Mouse (Mus musculus) cortical plate, adult 2 months (tissue): Measurements from ENCODE around the gene Hjurp. TPM values are rescaled to one million over a fixed set of nuclear protein-coding genes. Genes with fewer than 3 reads are reported as not detected.

Experiments used
- H3K27ac ChIP-seq: fragments of 200-500 bp; 2 replicates; pipeline ENCODE4 v1.5.1; 2012; ENCODE audit warnings: low read length, control low read depth, inconsistent platforms; ENCODE audit not compliant: insufficient read depth
- H3K4me1 ChIP-seq: fragments of 200-500 bp; 2 replicates; pipeline ENCODE4 v1.6.1; 2011; ENCODE audit warnings: low read length; ENCODE audit not compliant: control insufficient read depth, insufficient read depth
- H3K4me3 ChIP-seq: fragments of 200-500 bp; 2 replicates; pipeline ENCODE4 v1.5.1; 2011; ENCODE audit warnings: mild to moderate bottlenecking, low read length, control low read depth; ENCODE audit not compliant: insufficient read depth
- CTCF ChIP-seq: fragments of 200-500 bp; IDR thresholded peaks from 2 replicates; pipeline ENCODE4 v1.5.1; 2011; ENCODE audit warnings: mild to moderate bottlenecking, control low read depth, low read length; ENCODE audit not compliant: insufficient read depth; ENCODE audit errors: extremely low read depth
- POLR2A ChIP-seq: fragments of 200-500 bp; IDR thresholded peaks from 2 replicates; pipeline ENCODE4 v1.6.1; 2011; ENCODE audit warnings: mild to moderate bottlenecking, low read length, control low read depth; ENCODE audit not compliant: insufficient read depth; ENCODE audit errors: extremely low read depth
- polyA plus RNA-seq: library from polyadenylated mRNA; depleted of rRNA; stranded (reverse); fragments of >200 nt; gene quantifications from 2 replicates; pipeline ENCODE4 v1.2.3, GENCODE M21; 2012

Hjurp gene
- polyA plus RNA-seq, 1 experiment: 60.9 TPM

- H3K4me1 ChIP-seq: no peaks in the 10 kb centered on the region
- no peak overlapping the region for H3K4me3 ChIP-seq
- TF ChIP-seq POLR2A (no peak), CTCF (no peak)
- no peak overlapping the region for H3K27ac ChIP-seq
Measured at GRCm38 (mm10) chr1:88288789-88289127, 11.3 kb upstream of the Hjurp start.

GRCm38 (mm10) chr1:88288056-88288788 lies 10.8 kb upstream of the Hjurp start:
- Histone ChIP-seq H3K4me1 (no peaks in the 10 kb centered on the region), H3K4me3 (no peak overlapping the region), H3K27ac (no peak overlapping the region)
- no peak for TF ChIP-seq POLR2A
- TF ChIP-seq CTCF: no peak

DNA sequence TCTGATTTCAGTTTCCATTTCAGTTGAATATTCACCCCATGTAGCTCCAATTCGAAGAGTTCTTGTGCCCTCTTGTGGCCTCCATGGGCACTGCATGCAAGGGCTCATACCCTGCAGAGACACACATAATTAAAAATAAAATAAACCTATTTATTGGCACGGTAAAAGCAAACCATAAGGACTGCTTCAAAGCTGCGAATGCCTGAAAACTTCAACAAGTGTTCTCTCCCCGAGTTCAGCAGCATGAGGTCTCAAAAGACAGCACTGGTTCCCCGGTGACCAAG lies 10.2 kb upstream of the Hjurp start:
- H3K27ac ChIP-seq: no peak overlapping the region
- no peak for TF ChIP-seq POLR2A
- TF ChIP-seq CTCF: peak; percentile 72
- H3K4me3 ChIP-seq: no peak overlapping the region
- no peaks in the 10 kb centered on the region for H3K4me1 ChIP-seq

DNA sequence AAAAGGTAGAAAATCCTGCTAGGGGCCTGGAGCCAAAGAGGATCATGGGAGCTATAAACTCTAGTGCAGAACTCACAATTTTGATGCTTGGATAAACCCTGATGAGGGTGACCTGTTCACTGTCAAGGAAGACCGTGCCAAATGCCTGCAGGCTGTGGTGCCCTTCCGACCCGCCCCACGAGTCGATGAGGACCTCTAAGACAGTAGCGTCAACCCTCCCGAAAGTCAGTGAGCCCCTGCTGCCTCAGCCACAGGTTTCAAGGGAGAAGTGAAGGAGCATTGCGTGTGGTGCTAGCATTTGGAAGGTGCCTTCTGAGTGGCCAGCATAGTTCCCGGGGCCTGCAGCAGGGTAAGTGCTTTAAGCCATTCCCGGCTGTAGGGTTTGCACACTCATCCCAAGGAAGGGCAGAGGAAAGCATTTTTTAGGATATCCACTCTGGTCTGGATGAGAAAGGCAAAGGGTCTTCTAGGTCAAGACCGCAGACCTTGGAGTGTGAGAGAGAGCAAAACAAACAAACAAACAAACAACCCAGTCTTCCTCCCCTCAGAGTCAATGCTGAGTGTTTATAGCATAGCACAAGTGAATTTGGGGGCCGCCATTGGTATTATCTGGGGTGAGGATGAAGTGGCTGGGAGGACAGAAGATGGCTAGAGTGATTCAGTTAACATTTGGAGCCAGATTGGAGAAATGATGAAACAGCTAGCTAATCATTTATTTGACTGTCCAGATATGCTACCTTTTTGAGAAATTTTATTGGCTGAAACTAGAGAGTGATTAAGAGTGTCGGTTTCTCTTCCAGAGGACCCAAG lies 9.7 kb upstream of the Hjurp start:
- Histone ChIP-seq H3K4me3 (no peak overlapping the region), H3K27ac (no peak overlapping the region), H3K4me1 (no peaks in the 10 kb centered on the region)
- TF ChIP-seq CTCF (no peak), POLR2A (no peak)

DNA sequence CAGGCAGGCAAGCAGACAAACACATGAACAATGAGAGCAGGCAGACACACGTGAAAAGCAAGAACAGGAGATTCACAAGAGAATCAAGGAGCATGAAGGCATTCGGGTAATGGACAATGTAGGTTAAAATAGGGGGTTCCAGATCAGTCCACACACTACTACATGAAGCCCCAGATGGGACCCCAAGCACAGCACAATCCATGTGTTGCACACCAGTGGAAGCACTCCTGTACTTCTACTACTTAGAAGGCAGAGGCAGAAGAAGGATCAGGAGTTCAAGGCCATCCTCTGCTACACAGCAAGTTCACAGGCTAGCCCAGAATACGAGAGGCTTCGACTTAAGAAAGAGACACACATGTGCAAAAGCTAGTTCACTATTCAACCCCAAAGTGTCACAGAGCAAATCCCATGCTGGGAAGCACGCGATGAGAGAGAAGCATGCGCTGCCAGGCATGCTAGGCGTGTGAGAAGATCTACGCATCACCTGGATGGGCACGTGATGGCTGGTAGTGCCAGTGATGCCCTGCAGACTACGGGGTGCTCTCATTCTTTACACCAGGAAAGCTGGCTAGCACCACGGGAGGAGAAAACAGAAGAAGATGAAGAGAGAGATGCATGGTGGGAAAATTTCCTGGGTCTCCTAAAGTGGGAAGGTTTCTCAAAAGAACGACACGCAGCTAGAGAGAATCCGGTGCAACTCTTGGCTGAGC lies 8.9 kb upstream of the Hjurp start:
- TF ChIP-seq CTCF (no peak), POLR2A (no peak)
- H3K27ac ChIP-seq: no peak overlapping the region
- H3K4me3 ChIP-seq: no peak overlapping the region
- H3K4me1 ChIP-seq: no peaks in the 10 kb centered on the region

DNA sequence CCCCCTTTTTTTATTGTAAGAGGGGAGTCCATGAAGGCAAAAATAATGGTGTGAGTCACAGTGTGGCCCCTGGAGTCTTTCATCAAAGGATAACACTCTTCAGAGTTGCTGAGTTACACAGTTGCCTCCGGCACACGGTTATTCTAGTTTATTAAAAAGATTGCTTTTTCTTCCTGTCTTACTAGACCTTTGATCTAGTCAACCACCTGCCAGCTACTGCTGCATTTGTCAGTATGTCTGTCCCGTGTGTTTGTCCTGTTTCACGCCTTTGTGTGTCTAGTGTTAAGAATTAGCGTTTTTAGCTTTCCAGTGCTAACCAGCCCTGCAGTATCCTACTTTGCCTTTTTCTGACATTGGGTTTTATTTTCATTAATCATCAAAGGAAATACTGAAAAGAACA lies 8.2 kb upstream of the Hjurp start:
- Histone ChIP-seq H3K27ac (no peak overlapping the region), H3K4me1 (no peaks in the 10 kb centered on the region), H3K4me3 (no peak overlapping the region)
- TF ChIP-seq POLR2A: no peak
- no peak for TF ChIP-seq CTCF

DNA sequence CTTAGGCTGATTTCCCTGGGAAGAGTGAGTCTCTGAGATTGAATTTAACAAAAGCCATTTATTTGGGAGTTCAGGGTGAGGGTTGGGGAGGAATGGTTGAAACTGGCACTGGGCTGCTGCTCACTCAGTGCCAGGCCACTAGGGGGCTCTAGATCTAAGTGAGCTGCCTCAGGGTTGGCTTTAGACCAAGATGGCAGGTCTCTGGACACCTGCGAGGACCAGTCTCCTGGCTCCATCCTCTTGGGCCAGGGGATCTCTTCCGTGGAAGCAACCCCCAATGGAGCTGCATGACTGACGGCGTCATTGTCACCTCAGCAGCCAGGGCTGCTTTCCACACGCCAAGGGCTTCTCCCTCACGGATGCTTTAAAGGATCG lies 7.5 kb upstream of the Hjurp start:
- Histone ChIP-seq H3K4me3 (no peak overlapping the region), H3K27ac (no peak overlapping the region), H3K4me1 (no peaks in the 10 kb centered on the region)
- TF ChIP-seq POLR2A (no peak), CTCF (peak; percentile 41)

GRCm38 (mm10) chr1:88284228-88284945 lies 7.0 kb upstream of the Hjurp start:
- no peak overlapping the region for H3K27ac ChIP-seq

GRCm38 (mm10) chr1:88283376-88284227 lies 6.2 kb upstream of the Hjurp start:
- TF ChIP-seq POLR2A (no peak), CTCF (no peak)
- Histone ChIP-seq H3K4me1 (no peaks in the 10 kb centered on the region), H3K27ac (no peak overlapping the region), H3K4me3 (no peak overlapping the region)

More at GRCm38 (mm10) chr1:88284228-88284945, 7.0 kb upstream of the Hjurp start:
- Histone ChIP-seq H3K4me1 (no peaks in the 10 kb centered on the region), H3K4me3 (no peak overlapping the region)
- TF ChIP-seq CTCF (no peak), POLR2A (no peak)
